Mouse (Mus musculus) liver, embryonic 16.5 days (tissue): Measurements from ENCODE around the gene Cyfip2. TPM values are rescaled to one million over a fixed set of nuclear protein-coding genes. Genes with fewer than 3 reads are reported as not detected.
A peak's percentile ranks its signal among the peaks of the same experiment; 100 is the strongest.

Experiments
- ATAC-seq: fragments of 200-750 bp; cut with Nextera tagmentation; 2 replicates; pipeline ENCODE4 v1.8.0; 2017; ENCODE audit warnings: low read depth, mild to moderate bottlenecking, moderate number of reproducible peaks, moderate library complexity
- H3K27ac ChIP-seq: fragments of 300-500 bp; sonication (generic); 2 replicates; pipeline ENCODE4 v1.5.1; 2014; ENCODE audit warnings: mild to moderate bottlenecking, low read length
- H3K27me3 ChIP-seq: fragments of 300-500 bp; sonication (generic); 2 replicates; pipeline ENCODE4 v1.6.1; 2014; ENCODE audit warnings: low read depth, low read length, mixed read lengths; ENCODE audit not compliant: control insufficient read depth, insufficient read depth
- H3K36me3 ChIP-seq: fragments of 300-500 bp; sonication (generic); 2 replicates; pipeline ENCODE4 v1.6.1; 2014; ENCODE audit warnings: mild to moderate bottlenecking; ENCODE audit not compliant: control insufficient read depth, insufficient read depth
- H3K4me1 ChIP-seq: fragments of 300-500 bp; sonication (generic); 2 replicates; pipeline ENCODE4 v1.6.1; 2014; ENCODE audit warnings: low read depth, low read length, mixed read lengths; ENCODE audit not compliant: control insufficient read depth
- H3K4me2 ChIP-seq: fragments of 300-500 bp; sonication (generic); 2 replicates; pipeline ENCODE4 v1.6.1; 2014; ENCODE audit warnings: low read depth, low read length, mixed read lengths
- H3K4me3 ChIP-seq: fragments of 300-500 bp; sonication (generic); 2 replicates; pipeline ENCODE4 v1.5.1; 2014; ENCODE audit warnings: low read depth, mild to moderate bottlenecking, low read length
- H3K9ac ChIP-seq: fragments of 300-500 bp; sonication (generic); 2 replicates; pipeline ENCODE4 v1.6.1; 2014; ENCODE audit warnings: low read depth, low read length
- H3K9me3 ChIP-seq: fragments of 300-500 bp; sonication (generic); replicated peaks from 2 replicates; pipeline ENCODE4 v1.6.1; 2016; ENCODE audit warnings: low read length; ENCODE audit not compliant: control insufficient read depth
- WGBS: fragments of 180-500 bp; shearing (Covaris S2); extraction: QIAGEN DNeasy Blood & Tissue Kit; methylation state at CpG from one replicate; pipeline ENCODE4 v1.1.7; 2014; ENCODE audit not compliant: insufficient replicate concordance; 5-methylcytosine and 5-hydroxymethylcytosine counted together
- polyA plus RNA-seq: library from polyadenylated mRNA; unstranded; fragments of >200 nt; fragmentation: Nextera tagmentation; extraction: Ambion mirVana; gene quantifications from 2 replicates; pipeline ENCODE4 v1.2.1, GENCODE M21; 2015

The Cyfip2 gene
- polyA plus RNA-seq, 1 experiment from 2014 or later, result 5.7 TPM

GRCm38 (mm10) chr11:46304093-46304492 is 8.6 kb downstream of the Cyfip2 start:
- Histone ChIP-seq H3K9me3 (no peaks in the 10 kb centered on the region), H3K9ac (no peak overlapping the region), H3K4me1 (peaks cover 3% of the 10 kb centered on the region; the same call in 1 of the 2 replicates), H3K4me3 (no peak overlapping the region), H3K27me3 (no peaks in the 10 kb centered on the region), H3K4me2 (no peak overlapping the region), H3K36me3 (no peaks in the 10 kb centered on the region), H3K27ac (no peak overlapping the region)
- no peak for ATAC-seq
- 63% methylated on average over 10 of the region's 10 CpGs for WGBS

- WGBS, result 74% methylated on average over 9 of the region's 9 CpGs
- no peak overlapping the region for H3K27ac ChIP-seq
- no peaks in the 10 kb centered on the region for H3K36me3 ChIP-seq
- no peak overlapping the region for H3K4me3 ChIP-seq
- H3K9ac ChIP-seq, result no peak overlapping the region
- no peak for ATAC-seq
- H3K9me3 ChIP-seq, result no peaks in the 10 kb centered on the region
- no peaks in the 10 kb centered on the region for H3K27me3 ChIP-seq
- no peak overlapping the region for H3K4me2 ChIP-seq
- peaks cover 8% of the 10 kb centered on the region for H3K4me1 ChIP-seq
These were observed 10.2 kb downstream of the Cyfip2 start for GRCm38 (mm10) chr11:46302471-46302870.

GRCm38 (mm10) chr11:46301579-46302248 is 10.9 kb downstream of the Cyfip2 start:
- no peak overlapping the region for H3K4me3 ChIP-seq
- H3K9ac ChIP-seq, result no peak overlapping the region
- H3K27ac ChIP-seq, result no peak overlapping the region
- H3K27me3 ChIP-seq, result no peaks in the 10 kb centered on the region
- H3K9me3 ChIP-seq, result no peaks in the 10 kb centered on the region
- no peak overlapping the region for H3K4me2 ChIP-seq
- no peak for ATAC-seq
- H3K36me3 ChIP-seq, result no peaks in the 10 kb centered on the region
- peaks cover 8% of the 10 kb centered on the region for H3K4me1 ChIP-seq
- WGBS, result 78% methylated on average over 23 of the region's 23 CpGs

- H3K4me2 ChIP-seq, result no peak overlapping the region
- ATAC-seq, result no peak
- no peak overlapping the region for H3K4me3 ChIP-seq
- H3K9ac ChIP-seq, result no peak overlapping the region
- H3K27me3 ChIP-seq, result no peaks in the 10 kb centered on the region
- no peaks in the 10 kb centered on the region for H3K36me3 ChIP-seq
- peaks cover 8% of the 10 kb centered on the region for H3K4me1 ChIP-seq
- WGBS, result 23% methylated on average over 6 of the region's 6 CpGs
- H3K27ac ChIP-seq, result no peak overlapping the region
- H3K9me3 ChIP-seq, result no peaks in the 10 kb centered on the region
These were observed 12.8 kb downstream of the Cyfip2 start for GRCm38 (mm10) chr11:46299901-46300300.

- Histone ChIP-seq H3K36me3 (no peaks in the 10 kb centered on the region), H3K4me3 (no peak overlapping the region), H3K27ac (no peak overlapping the region), H3K4me1 (peaks cover 8% of the 10 kb centered on the region), H3K9ac (no peak overlapping the region), H3K27me3 (no peaks in the 10 kb centered on the region), H3K4me2 (no peak overlapping the region), H3K9me3 (no peaks in the 10 kb centered on the region)
- 33% methylated on average over 13 of the region's 13 CpGs for WGBS
- no peak for ATAC-seq
These were observed 13.5 kb downstream of the Cyfip2 start for GRCm38 (mm10) chr11:46298889-46299785.

GRCm38 (mm10) chr11:46294390-46294789 is 18.3 kb downstream of the Cyfip2 start:
- H3K27me3 ChIP-seq, result no peaks in the 10 kb centered on the region
- no peak overlapping the region for H3K4me2 ChIP-seq
- peaks cover 8% of the 10 kb centered on the region for H3K4me1 ChIP-seq
- no peak overlapping the region for H3K27ac ChIP-seq
- no peak for ATAC-seq
- no peaks in the 10 kb centered on the region for H3K9me3 ChIP-seq
- no peaks in the 10 kb centered on the region for H3K36me3 ChIP-seq
- H3K9ac ChIP-seq, result no peak overlapping the region
- no peak overlapping the region for H3K4me3 ChIP-seq
- WGBS, result 81% methylated on average over 11 of the region's 11 CpGs

GRCm38 (mm10) chr11:46293491-46293890 is 19.2 kb downstream of the Cyfip2 start:
- no peaks in the 10 kb centered on the region for H3K36me3 ChIP-seq
- 77% methylated on average over 5 of the region's 5 CpGs for WGBS
- no peaks in the 10 kb centered on the region for H3K27me3 ChIP-seq
- H3K9me3 ChIP-seq, result no peaks in the 10 kb centered on the region
- ATAC-seq, result no peak
- H3K4me3 ChIP-seq, result no peak overlapping the region
- H3K4me1 ChIP-seq, result peaks cover under 1% of the 10 kb centered on the region; the same call in 1 of the 2 replicates
- no peak overlapping the region for H3K27ac ChIP-seq
- H3K4me2 ChIP-seq, result no peak overlapping the region
- no peak overlapping the region for H3K9ac ChIP-seq

GRCm38 (mm10) chr11:46290988-46291405 is 21.7 kb downstream of the Cyfip2 start:
- 55% methylated on average over 10 of the region's 10 CpGs for WGBS
- Histone ChIP-seq H3K27me3 (no peaks in the 10 kb centered on the region), H3K36me3 (no peaks in the 10 kb centered on the region), H3K9ac (no peak overlapping the region), H3K4me2 (no peak overlapping the region), H3K4me1 (no peaks in the 10 kb centered on the region; the same call in 1 of the 2 replicates), H3K4me3 (no peak overlapping the region), H3K27ac (no peak overlapping the region), H3K9me3 (no peaks in the 10 kb centered on the region)
- peak; percentile 58 for ATAC-seq

- ATAC-seq, result no peak
- H3K4me2 ChIP-seq, result no peak overlapping the region
- no peaks in the 10 kb centered on the region for H3K36me3 ChIP-seq
- no peaks in the 10 kb centered on the region; the same call in 1 of the 2 replicates for H3K4me1 ChIP-seq
- H3K9me3 ChIP-seq, result no peaks in the 10 kb centered on the region
- no peak overlapping the region for H3K9ac ChIP-seq
- H3K27ac ChIP-seq, result no peak overlapping the region
- H3K4me3 ChIP-seq, result no peak overlapping the region
- no peaks in the 10 kb centered on the region for H3K27me3 ChIP-seq
- 82% methylated on average over 9 of the region's 9 CpGs for WGBS
These were observed 23.1 kb downstream of the Cyfip2 start for GRCm38 (mm10) chr11:46289561-46289960.
